Mouse (Mus musculus) cortical plate, adult 2 months (tissue): ENCODE results near the gene Fam83c. TPM values are rescaled to one million over a fixed set of nuclear protein-coding genes. Genes with fewer than 3 reads are reported as not detected.
A peak's percentile ranks its signal among the peaks of the same experiment; 100 is the strongest.

Source experiments
- H3K27ac ChIP-seq: fragments of 200-500 bp; 2 replicates; pipeline ENCODE4 v1.5.1; 2012; ENCODE audit warnings: low read length, control low read depth, inconsistent platforms; ENCODE audit not compliant: insufficient read depth
- H3K4me1 ChIP-seq: fragments of 200-500 bp; 2 replicates; pipeline ENCODE4 v1.6.1; 2011; ENCODE audit warnings: low read length; ENCODE audit not compliant: control insufficient read depth, insufficient read depth
- H3K4me3 ChIP-seq: fragments of 200-500 bp; 2 replicates; pipeline ENCODE4 v1.5.1; 2011; ENCODE audit warnings: mild to moderate bottlenecking, low read length, control low read depth; ENCODE audit not compliant: insufficient read depth
- CTCF ChIP-seq: fragments of 200-500 bp; IDR thresholded peaks from 2 replicates; pipeline ENCODE4 v1.5.1; 2011; ENCODE audit warnings: mild to moderate bottlenecking, control low read depth, low read length; ENCODE audit not compliant: insufficient read depth; ENCODE audit errors: extremely low read depth
- POLR2A ChIP-seq: fragments of 200-500 bp; IDR thresholded peaks from 2 replicates; pipeline ENCODE4 v1.6.1; 2011; ENCODE audit warnings: mild to moderate bottlenecking, low read length, control low read depth; ENCODE audit not compliant: insufficient read depth; ENCODE audit errors: extremely low read depth
- polyA plus RNA-seq: library from polyadenylated mRNA; depleted of rRNA; stranded (reverse); fragments of >200 nt; gene quantifications from 2 replicates; pipeline ENCODE4 v1.2.3, GENCODE M21; 2012

Fam83c gene
- polyA plus RNA-seq, 1 experiment, result not detected

GRCm38 (mm10) chr2:155831302-155831701 is 3.4 kb downstream of the Fam83c start:
- Histone ChIP-seq H3K27ac (no peak overlapping the region), H3K4me3 (no peak overlapping the region), H3K4me1 (no peaks in the 10 kb centered on the region)
- no peak for TF ChIP-seq POLR2A
- no peak for TF ChIP-seq CTCF

DNA sequence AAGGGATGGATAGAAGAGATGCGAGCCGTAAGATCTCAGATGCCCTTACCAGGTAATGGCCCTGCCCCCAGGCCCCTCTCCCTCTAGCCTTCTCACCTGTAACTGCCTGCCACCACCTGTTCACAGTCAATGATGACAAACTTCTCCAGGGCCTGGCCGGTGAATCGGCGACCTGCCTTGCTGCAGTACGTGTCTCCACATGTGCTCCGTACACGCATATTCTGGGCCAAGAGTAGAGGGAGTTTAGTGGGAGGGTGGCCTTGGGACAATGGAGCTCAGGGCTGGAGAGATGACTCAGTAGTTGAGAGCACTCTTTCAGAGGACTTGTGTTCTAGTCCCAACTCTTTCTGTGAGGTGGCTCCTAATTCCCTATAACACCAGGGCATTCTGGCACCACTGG is 3.8 kb downstream of the Fam83c start:
- TF ChIP-seq POLR2A, result no peak
- no peak for TF ChIP-seq CTCF

DNA sequence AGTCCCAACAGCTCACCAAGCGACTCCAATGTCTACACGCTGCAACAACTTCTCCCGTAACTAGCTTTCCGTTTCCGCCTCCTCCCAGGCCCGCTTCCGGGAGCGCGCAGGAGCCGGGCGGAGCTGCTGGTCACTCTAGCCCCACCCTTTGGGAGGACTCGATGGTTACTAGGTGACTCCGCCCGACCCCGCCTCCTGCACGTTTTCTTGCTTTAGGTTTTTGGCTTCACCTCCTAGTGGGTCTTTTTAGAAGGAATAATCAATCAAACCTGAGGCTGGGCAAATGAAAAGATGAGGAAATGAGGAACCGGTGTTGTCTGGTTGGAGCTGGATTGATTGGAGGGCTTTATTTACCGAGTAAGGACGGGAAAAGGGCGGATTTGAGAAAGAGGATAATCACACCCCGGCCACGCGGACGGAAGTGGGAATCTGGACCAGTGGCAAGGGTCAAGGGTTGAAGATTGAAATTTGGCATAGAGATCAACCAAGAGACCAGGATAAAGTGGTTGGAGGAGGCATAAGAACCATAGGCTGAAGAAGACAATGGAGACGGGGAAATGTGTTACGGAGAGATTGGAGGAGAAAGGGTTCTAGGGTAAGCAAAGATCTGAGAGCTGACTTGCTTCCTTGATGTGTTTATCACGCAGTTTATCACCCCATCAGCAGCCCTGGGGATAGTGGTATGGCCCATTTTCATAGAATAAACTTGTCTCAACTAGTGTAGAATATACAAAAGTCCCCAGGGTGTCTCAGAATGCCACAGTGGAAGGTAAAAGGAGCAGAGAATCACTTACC is 7.8 kb downstream of the Fam83c start, which contains the start of gene Eif6:
TSS of gene Eif6 (minus strand) at position 296 of the 795 bp plus-strand sequence.
- peak; percentile 63; the same call in 1 of the 2 replicates for TF ChIP-seq POLR2A
- TF ChIP-seq CTCF, result no peak
- peaks cover 1% of the 10 kb centered on the region; the same call in 1 of the 2 replicates for H3K4me1 ChIP-seq
- H3K27ac ChIP-seq, result no peak within 1 kb of the TSS
- H3K4me3 ChIP-seq, result peak within 1 kb of the TSS; percentile 61

More for the DNA sequence above, 3.8 kb downstream of the Fam83c start:
- H3K4me1 ChIP-seq, result no peaks in the 10 kb centered on the region
- H3K4me3 ChIP-seq, result no peak overlapping the region
- H3K27ac ChIP-seq, result no peak overlapping the region

- no peak overlapping the region for H3K27ac ChIP-seq
- peaks cover 1% of the 10 kb centered on the region; the same call in 1 of the 2 replicates for H3K4me1 ChIP-seq
- H3K4me3 ChIP-seq, result peak overlapping the region; percentile 61
- TF ChIP-seq CTCF, result no peak
- TF ChIP-seq POLR2A, result no peak
These were observed 8.6 kb downstream of the Fam83c start for GRCm38 (mm10) chr2:155825904-155826629.

DNA sequence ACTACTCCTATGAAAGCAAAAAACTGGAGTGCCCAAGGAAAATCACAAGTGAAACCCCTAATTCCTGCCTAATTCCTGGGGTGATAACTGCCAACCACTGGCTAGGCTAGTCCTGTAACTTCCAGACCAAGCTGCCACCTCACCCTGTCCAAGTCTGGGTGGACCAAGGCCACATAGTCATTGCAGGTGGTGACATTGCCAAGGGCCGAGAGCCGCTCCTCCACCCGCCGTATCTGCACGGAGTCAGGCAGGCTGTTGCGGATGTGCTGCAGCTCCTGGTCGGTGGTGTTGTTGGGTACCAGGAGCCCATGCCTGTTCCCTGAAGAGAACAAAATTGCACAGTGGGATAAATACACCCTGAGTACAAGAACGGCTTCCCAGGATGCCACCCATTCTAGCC is 10.9 kb downstream of the Fam83c start:
- Histone ChIP-seq H3K4me1 (peaks cover 4% of the 10 kb centered on the region; the same call in 1 of the 2 replicates), H3K27ac (no peak overlapping the region), H3K4me3 (no peak overlapping the region)
- TF ChIP-seq POLR2A (no peak), CTCF (no peak)

- no peak overlapping the region for H3K27ac ChIP-seq
- no peak for TF ChIP-seq CTCF
- no peak for TF ChIP-seq POLR2A
- peaks cover 4% of the 10 kb centered on the region; the same call in 1 of the 2 replicates for H3K4me1 ChIP-seq
- no peak overlapping the region for H3K4me3 ChIP-seq
These were observed 13.9 kb downstream of the Fam83c start for GRCm38 (mm10) chr2:155820779-155821178.

DNA sequence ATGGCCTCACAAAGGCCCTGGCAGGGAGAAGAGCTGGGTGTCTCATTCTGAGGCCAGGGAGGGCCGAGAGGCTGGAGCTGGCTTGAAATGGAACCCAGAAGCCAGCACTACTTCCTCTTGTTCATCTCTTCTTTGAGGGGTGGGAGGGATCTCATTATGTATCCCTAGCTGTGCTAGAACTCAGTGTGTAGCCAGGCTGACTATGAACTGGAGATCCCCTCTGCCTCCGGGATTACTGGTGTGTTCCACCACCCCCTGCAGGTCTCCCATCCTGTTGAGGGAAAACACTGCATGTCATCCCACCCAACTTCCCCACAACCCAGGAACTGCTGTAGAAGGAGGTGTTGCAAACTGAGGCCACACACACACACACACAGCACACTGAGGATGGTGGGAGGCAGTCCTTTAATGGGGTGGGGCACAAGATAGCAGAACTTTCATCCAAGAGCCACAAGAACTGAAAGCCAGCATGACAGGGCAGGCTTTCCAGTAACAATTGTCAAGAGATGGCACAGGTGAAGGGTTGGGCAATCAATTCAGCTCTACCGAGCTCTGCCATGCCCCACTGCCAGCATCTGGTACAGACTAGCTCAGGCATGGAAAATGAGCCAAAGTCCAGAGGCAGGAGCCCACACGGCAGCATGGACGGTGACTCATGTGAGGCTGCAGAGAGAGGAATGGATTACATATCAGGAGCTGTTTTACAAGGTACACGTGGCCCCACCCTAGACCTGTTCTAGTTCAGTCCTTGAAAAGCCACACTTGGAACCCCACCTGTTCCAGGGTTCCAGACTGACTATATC is 15.0 kb downstream of the Fam83c start:
- Histone ChIP-seq H3K27ac (0 out of 2 replicates have a peak overlapping the region, but pooled peaks have one; percentile 2), H3K4me3 (peak overlapping the region; percentile 54; the same call in 1 of the 2 replicates), H3K4me1 (peaks cover 3% of the 10 kb centered on the region; the same call in 1 of the 2 replicates)
- TF ChIP-seq CTCF, result no peak
- no peak for TF ChIP-seq POLR2A

DNA sequence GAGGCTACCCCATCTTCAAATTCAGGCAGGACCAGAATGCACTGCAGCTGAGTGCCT is 15.4 kb downstream of the Fam83c start, which contains the start of gene BC029722:
TSS of gene BC029722 (minus strand) at position 35 of the 57 bp plus-strand sequence.
- H3K4me1 ChIP-seq, result peaks cover 3% of the 10 kb centered on the region; the same call in 1 of the 2 replicates
- TF ChIP-seq POLR2A (no peak), CTCF (no peak)
- peak within 1 kb of the TSS; percentile 55 for H3K27ac ChIP-seq
- peak within 1 kb of the TSS; percentile 54 for H3K4me3 ChIP-seq
